Mouse (Mus musculus) midbrain, embryonic 13.5 days (tissue): ENCODE measurements around the gene S100a4. TPM values are rescaled to one million over a fixed set of nuclear protein-coding genes. Genes with fewer than 3 reads are reported as not detected.

ENCODE experiments used
- ATAC-seq: fragments of 200-750 bp; cut with Nextera tagmentation; 2 replicates; pipeline ENCODE4 v1.8.0; 2017; ENCODE audit warnings: mild to moderate bottlenecking, moderate TSS enrichment, moderate library complexity
- H3K27ac ChIP-seq: fragments of 300-500 bp; sonication (generic); 2 replicates; pipeline ENCODE4 v1.5.1; 2015; ENCODE audit warnings: inconsistent platforms, mild to moderate bottlenecking, moderate library complexity
- H3K27me3 ChIP-seq: fragments of 300-500 bp; sonication (generic); 2 replicates; pipeline ENCODE4 v1.6.1; 2015; ENCODE audit warnings: mild to moderate bottlenecking, inconsistent platforms
- H3K36me3 ChIP-seq: fragments of 300-500 bp; sonication (generic); 2 replicates; pipeline ENCODE4 v1.6.1; 2015; ENCODE audit warnings: mild to moderate bottlenecking, inconsistent platforms
- H3K4me1 ChIP-seq: fragments of 300-500 bp; sonication (generic); replicated peaks from 2 replicates; pipeline ENCODE4 v1.6.1; 2015; ENCODE audit warnings: inconsistent platforms
- H3K4me2 ChIP-seq: fragments of 300-500 bp; sonication (generic); replicated peaks from 2 replicates; pipeline ENCODE4 v1.6.1; 2015; ENCODE audit warnings: moderate library complexity, mild to moderate bottlenecking, inconsistent platforms
- H3K4me3 ChIP-seq: fragments of 300-500 bp; sonication (generic); replicated peaks from 2 replicates; pipeline ENCODE4 v1.5.1; 2015; ENCODE audit warnings: mild to moderate bottlenecking, inconsistent platforms
- H3K9ac ChIP-seq: fragments of 300-500 bp; sonication (generic); replicated peaks from 2 replicates; pipeline ENCODE4 v1.6.1; 2015; ENCODE audit warnings: mild to moderate bottlenecking, inconsistent platforms
- H3K9me3 ChIP-seq: fragments of 300-500 bp; sonication (generic); 2 replicates; pipeline ENCODE4 v1.6.1; 2016; ENCODE audit warnings: mild to moderate bottlenecking, inconsistent platforms
- WGBS: fragments of 180-500 bp; shearing (Covaris S2); methylation state at CpG from one replicate; pipeline ENCODE4 v1.1.7; 2015; 5-methylcytosine and 5-hydroxymethylcytosine counted together
- polyA plus RNA-seq: library from polyadenylated mRNA; unstranded; fragments of >200 nt; fragmentation: Nextera tagmentation; extraction: Ambion mirVana; gene quantifications from 2 replicates; pipeline ENCODE4 v1.2.1, GENCODE M21; 2015

The S100a4 gene
- polyA plus RNA-seq, 1 experiment from 2014 or later, result 0.83 TPM

DNA sequence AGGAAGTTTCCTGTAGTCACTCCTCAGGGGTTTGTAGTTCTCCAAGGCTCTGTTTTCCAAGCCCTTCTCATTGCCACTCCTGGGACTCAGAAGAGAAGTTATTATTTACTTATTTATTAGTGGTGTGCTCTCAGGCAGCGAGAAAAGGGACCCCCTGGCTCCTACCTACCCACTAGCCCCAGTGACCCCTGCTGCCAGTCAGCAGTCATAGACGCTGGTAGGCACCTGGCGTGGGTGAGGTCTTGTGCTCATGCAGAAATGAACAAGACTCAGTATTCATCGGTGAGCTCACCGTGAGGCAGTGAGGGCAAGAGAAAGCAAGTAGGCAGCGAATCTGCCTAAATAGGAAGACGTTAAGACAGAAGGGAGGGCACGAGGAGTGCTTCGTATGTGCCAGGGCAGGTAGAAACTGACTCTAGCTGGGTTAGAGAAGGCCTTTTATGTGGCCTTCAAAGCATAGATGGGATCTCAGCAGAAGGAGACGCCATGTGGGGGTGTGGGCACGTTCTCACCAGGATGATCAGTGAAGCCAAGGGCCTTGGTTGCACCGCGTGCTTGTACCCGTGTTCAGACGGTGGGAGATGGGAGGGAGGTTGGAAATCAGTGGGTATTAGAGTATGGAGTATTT lies 17.4 kb upstream of the S100a4 start:
- Histone ChIP-seq H3K36me3 (no peaks in the 10 kb centered on the region), H3K9me3 (no peaks in the 10 kb centered on the region), H3K4me3 (no peak overlapping the region), H3K27ac (no peak overlapping the region), H3K4me1 (no peaks in the 10 kb centered on the region; the same call in 1 of the 2 replicates), H3K4me2 (no peak overlapping the region), H3K9ac (no peak overlapping the region), H3K27me3 (no peaks in the 10 kb centered on the region)
- no peak for ATAC-seq
- WGBS, result 87% methylated on average over 15 of the region's 15 CpGs

DNA sequence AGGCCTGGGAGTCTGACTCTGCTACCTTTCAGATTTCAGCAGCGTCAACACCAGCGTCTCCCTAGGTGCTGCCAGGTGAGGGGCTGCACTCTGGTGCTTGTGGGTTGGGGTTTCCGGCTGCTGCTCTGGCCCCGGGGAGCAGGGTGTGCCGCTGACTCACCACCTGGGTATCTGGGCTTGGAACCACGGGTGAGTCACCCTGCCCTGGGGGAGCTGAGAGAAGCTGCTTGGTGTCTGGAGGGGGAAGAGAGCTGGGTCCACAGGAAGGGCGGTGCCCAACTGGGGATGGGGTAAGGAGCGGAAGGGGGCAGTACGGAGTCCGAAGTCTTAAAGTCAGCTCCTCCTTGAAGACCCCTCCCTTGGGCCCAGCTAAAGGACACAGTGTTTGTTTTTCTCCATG lies 16.7 kb upstream of the S100a4 start:
- Histone ChIP-seq H3K36me3 (no peaks in the 10 kb centered on the region), H3K27me3 (no peaks in the 10 kb centered on the region), H3K4me2 (no peak overlapping the region), H3K4me3 (no peak overlapping the region), H3K4me1 (no peaks in the 10 kb centered on the region; the same call in 1 of the 2 replicates), H3K9ac (no peak overlapping the region), H3K27ac (no peak overlapping the region), H3K9me3 (no peaks in the 10 kb centered on the region)
- no peak for ATAC-seq
- WGBS, result 74% methylated on average over 10 of the region's 10 CpGs

DNA sequence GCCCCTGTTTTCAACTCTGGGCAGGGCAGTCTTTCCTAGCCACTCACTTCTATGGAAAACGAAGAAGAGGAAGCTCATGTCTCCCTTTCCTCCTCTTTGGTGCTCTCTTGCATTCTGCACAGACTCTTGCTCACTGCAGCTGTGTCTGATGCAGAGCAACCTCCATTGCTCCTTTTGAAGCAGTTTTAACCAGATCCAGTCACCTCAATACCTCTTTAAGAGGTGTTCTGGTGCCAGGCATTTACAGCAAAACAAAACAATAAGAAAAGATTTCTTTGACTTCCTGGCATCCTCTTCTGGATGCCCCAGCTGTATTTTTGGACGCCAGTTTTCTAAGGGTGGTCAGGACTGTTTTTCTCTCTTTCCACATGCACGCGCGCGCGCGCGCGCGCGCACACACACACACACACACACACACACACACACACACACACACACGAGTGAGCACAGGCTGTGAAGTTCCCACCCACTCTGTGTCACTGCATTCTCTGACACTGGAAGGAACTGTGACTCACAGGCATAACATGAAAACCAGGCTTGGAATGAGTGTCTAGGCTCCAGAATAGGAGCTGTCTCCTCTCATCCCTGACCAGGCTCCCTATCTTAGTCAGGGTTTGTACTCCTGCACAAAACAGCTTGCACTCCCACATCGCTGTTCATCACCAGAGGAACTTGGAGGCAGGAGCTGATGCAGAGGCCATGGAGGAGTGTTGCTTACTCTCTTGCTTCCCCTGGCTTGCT lies 16.0 kb upstream of the S100a4 start:
- no peaks in the 10 kb centered on the region for H3K27me3 ChIP-seq
- ATAC-seq, result no peak
- no peaks in the 10 kb centered on the region for H3K9me3 ChIP-seq
- WGBS, result 90% methylated on average over 14 of the region's 14 CpGs
- no peak overlapping the region for H3K27ac ChIP-seq
- no peak overlapping the region for H3K9ac ChIP-seq
- H3K4me3 ChIP-seq, result no peak overlapping the region
- no peaks in the 10 kb centered on the region; the same call in 1 of the 2 replicates for H3K4me1 ChIP-seq
- no peak overlapping the region for H3K4me2 ChIP-seq
- no peaks in the 10 kb centered on the region for H3K36me3 ChIP-seq

DNA sequence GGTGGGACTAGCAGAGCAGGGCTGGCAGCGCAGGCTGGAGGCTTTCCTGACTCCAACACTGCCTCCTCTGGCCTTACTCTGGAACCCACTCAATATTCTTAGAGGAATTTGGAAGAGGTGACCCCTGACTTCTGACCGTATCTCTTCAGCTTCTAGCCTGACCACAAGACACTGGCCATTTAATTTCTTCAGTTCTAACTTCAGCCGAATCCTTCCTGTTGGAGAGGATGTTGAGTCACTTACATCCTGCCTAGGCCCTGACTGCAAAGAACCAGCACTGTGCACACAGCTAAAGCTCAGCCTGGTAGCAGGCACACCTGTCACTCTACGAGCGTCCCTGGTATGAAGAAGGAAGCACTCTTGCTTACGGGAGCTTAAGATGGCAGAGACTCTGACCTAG lies 14.2 kb upstream of the S100a4 start:
- Histone ChIP-seq H3K9ac (no peak overlapping the region), H3K36me3 (no peaks in the 10 kb centered on the region), H3K27me3 (no peaks in the 10 kb centered on the region), H3K4me3 (no peak overlapping the region), H3K4me2 (no peak overlapping the region), H3K4me1 (no peaks in the 10 kb centered on the region), H3K9me3 (no peaks in the 10 kb centered on the region), H3K27ac (no peak overlapping the region)
- ATAC-seq, result no peak
- 90% methylated on average over 6 of the region's 6 CpGs for WGBS

DNA sequence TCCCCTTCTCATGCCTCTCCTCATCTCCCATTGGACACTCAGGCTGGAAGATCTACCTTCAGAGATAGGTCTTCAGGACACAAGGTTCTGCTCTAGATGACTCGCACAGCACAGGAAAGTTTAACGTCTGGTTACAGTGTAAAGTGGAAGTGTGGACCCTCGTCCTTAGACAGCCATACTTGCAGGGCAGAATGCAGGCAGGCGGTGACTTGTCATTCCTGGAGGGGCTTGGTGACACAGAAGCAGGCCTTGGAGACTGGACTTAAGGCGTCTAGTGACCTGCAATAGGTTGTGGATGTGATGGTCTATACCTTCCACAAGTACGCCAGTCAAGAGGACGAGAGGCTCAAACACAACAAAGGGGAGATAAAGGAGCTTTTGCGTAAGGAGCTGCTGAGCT lies 13.6 kb upstream of the S100a4 start, which contains the start of gene S100a2:
TSS of gene S100a2 (plus strand) at position 301 of the 400 bp plus-strand sequence.
- Histone ChIP-seq H3K9me3 (no peaks in the 10 kb centered on the region), H3K4me1 (no peaks in the 10 kb centered on the region), H3K27ac (no peak within 1 kb of the TSS), H3K4me2 (no peak within 1 kb of the TSS), H3K27me3 (no peaks in the 10 kb centered on the region), H3K4me3 (no peak within 1 kb of the TSS), H3K9ac (no peak within 1 kb of the TSS), H3K36me3 (no peaks in the 10 kb centered on the region)
- WGBS, result 86% methylated on average over 8 of the region's 8 CpGs
- ATAC-seq, result no peak

DNA sequence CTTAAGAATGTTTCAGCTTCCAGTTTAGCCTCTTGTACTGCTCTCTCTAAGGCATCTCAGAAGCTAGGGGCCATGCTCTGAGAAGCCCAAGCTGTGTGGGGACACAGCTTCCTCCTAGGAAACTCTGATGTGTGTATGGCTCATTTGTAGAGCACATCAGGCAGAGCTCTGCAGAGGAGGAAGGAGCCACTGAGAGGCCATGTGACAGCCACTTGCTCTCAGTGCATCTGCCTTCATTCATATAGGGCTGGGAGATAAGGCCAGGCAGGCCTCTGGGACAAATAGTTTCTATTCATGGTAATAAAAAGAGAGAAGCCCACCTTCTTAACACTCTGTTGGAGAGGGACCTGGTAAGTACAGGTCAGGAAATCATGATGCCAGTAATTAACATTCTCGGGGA lies 9.1 kb upstream of the S100a4 start:
- Histone ChIP-seq H3K4me3 (no peak overlapping the region), H3K4me2 (no peak overlapping the region), H3K9me3 (no peaks in the 10 kb centered on the region), H3K27me3 (no peaks in the 10 kb centered on the region), H3K27ac (no peak overlapping the region), H3K36me3 (no peaks in the 10 kb centered on the region), H3K4me1 (no peaks in the 10 kb centered on the region), H3K9ac (no peak overlapping the region)
- WGBS, result 86% methylated on average over 1 of the region's 1 CpGs
- no peak for ATAC-seq

DNA sequence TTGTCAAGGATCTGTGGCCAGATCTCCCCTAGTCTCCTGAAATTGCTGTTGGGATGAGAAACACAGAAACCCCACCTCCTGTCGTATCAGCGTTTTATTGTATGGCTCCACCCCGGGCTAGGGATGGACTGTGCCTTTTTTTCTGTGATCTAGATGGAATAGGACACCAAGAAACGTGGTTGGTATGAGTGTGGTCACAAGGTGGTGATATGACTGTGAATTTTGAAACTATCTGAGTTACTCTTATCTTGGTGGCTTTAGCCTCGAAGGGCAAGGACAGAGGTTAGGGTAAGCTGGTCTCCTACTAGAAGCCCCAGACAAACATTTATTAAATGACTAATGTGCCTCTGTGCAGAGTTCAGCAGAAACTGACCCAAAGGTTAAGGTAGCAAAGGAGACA lies 8.0 kb upstream of the S100a4 start:
- no peak for ATAC-seq
- H3K4me1 ChIP-seq, result no peaks in the 10 kb centered on the region
- no peak overlapping the region for H3K27ac ChIP-seq
- H3K27me3 ChIP-seq, result no peaks in the 10 kb centered on the region
- WGBS, result 78% methylated on average over 5 of the region's 5 CpGs
- no peak overlapping the region for H3K4me3 ChIP-seq
- H3K9me3 ChIP-seq, result no peaks in the 10 kb centered on the region
- no peaks in the 10 kb centered on the region for H3K36me3 ChIP-seq
- no peak overlapping the region for H3K9ac ChIP-seq
- no peak overlapping the region for H3K4me2 ChIP-seq

DNA sequence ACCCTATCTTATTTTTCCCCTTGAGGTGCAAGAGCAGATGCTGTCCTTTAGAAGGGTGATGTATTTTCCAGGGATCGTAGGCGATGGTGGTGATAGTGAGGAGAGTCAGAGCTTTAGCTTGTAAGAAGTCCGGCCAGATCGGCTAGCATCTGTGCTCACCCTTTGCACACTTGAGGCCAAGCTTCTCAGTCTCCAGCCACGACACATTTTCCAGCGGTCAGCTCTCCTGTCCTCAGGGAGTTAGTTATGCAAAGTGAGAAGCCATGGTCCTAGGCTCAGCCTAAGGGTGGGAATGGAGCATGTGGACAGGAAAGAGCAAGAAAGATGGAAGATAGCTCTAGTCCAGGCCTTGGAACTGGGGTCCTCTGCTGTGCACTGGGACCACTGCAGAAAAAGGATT lies 6.8 kb upstream of the S100a4 start:
- no peak overlapping the region for H3K9ac ChIP-seq
- H3K4me3 ChIP-seq, result no peak overlapping the region
- no peak overlapping the region for H3K27ac ChIP-seq
- no peaks in the 10 kb centered on the region for H3K9me3 ChIP-seq
- WGBS, result 91% methylated on average over 6 of the region's 6 CpGs
- H3K36me3 ChIP-seq, result no peaks in the 10 kb centered on the region
- no peaks in the 10 kb centered on the region for H3K27me3 ChIP-seq
- no peak for ATAC-seq
- no peak overlapping the region for H3K4me2 ChIP-seq
- H3K4me1 ChIP-seq, result no peaks in the 10 kb centered on the region

DNA sequence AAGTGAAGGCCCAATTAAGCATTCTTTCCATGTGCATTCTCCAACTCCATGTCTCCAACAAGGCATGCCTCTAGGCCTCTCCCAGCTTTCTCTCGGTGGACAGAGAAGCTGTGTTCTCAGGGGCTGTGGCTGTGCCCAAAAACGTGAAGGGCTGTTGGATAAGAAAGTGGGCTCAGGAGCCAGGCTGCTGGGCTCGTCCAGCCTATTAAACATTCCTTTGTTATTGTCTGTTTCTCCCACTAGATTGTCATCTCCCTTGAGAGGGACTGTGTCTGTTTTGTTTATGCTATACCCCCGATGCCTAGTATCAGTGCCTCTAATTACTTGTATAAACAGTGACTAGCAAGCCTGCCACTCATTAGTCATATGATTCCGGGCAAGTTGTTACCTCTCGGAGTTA lies 5.8 kb upstream of the S100a4 start:
- no peak overlapping the region for H3K4me3 ChIP-seq
- no peaks in the 10 kb centered on the region for H3K4me1 ChIP-seq
- no peak overlapping the region for H3K27ac ChIP-seq
- no peak for ATAC-seq
- no peak overlapping the region for H3K9ac ChIP-seq
- no peaks in the 10 kb centered on the region for H3K36me3 ChIP-seq
- H3K9me3 ChIP-seq, result no peaks in the 10 kb centered on the region
- no peaks in the 10 kb centered on the region for H3K27me3 ChIP-seq
- WGBS, result 67% methylated on average over 6 of the region's 6 CpGs
- H3K4me2 ChIP-seq, result no peak overlapping the region

DNA sequence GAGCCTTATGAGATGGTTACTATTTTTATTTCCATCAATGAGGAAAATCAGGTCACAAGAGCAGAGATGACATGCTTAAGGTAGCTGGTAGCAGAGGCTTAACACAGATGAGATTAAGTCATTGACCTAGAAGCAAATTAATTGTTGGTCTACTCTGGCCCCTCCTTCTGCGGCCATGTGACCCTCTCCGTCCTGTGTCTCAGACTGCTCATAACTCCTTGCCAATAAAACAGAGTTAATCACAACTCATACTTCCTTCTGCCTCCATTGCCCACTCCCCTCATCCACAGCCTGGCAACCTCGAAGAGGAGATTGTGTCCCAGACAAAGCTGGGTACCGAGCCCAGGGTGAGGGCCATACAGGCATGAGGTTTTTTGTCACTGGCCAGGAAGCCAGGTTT lies 5.4 kb upstream of the S100a4 start:
- H3K4me2 ChIP-seq, result no peak overlapping the region
- H3K9ac ChIP-seq, result no peak overlapping the region
- no peaks in the 10 kb centered on the region for H3K9me3 ChIP-seq
- H3K27me3 ChIP-seq, result no peaks in the 10 kb centered on the region
- WGBS, result 75% methylated on average over 4 of the region's 4 CpGs
- H3K4me1 ChIP-seq, result no peaks in the 10 kb centered on the region
- no peak overlapping the region for H3K27ac ChIP-seq
- H3K4me3 ChIP-seq, result no peak overlapping the region
- H3K36me3 ChIP-seq, result no peaks in the 10 kb centered on the region
- ATAC-seq, result no peak

DNA sequence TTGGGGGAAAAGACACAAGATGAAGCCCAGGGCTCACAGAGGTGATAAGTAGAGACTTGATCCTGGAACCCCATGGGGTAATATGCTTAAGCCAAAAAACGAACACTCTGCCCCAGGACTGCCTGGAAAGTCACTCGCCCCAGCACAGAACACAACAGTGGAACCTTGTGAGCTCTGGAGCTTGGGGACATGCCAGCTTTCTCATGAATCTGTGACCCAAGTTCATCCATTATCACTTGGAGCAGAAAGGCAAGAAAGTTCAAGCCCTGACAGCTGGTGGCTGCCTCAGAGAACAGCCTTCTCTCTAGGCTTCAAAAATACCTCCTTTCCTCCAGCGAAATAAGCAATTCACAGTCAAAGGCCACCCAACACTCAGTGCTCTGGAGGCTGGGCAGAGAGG lies 4.2 kb upstream of the S100a4 start:
- Histone ChIP-seq H3K4me3 (no peak overlapping the region), H3K9ac (no peak overlapping the region), H3K27ac (no peak overlapping the region), H3K9me3 (no peaks in the 10 kb centered on the region), H3K36me3 (no peaks in the 10 kb centered on the region), H3K27me3 (no peaks in the 10 kb centered on the region), H3K4me1 (no peaks in the 10 kb centered on the region), H3K4me2 (no peak overlapping the region)
- no peak for ATAC-seq
- 83% methylated on average over 3 of the region's 3 CpGs for WGBS

DNA sequence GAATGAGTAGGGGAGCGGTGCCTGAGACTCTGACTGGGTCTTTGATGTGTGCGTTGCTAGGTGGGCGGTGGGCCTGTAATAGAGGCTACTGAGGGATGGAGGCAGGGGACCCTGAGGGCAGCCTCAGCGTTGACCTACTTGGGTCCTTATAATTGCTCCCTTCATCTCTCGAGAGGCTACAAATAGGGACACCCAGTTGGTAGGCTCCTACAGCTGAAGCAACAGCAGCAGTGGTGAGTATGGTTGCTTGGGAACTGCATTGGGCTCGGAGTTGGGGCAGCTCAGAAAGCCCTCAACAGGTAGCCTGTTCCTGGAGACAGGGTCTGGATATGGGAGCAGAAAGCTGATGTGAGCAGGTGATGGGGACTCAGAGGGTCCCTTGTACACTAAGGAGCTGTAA lies 3.5 kb upstream of the S100a4 start:
- Histone ChIP-seq H3K27ac (no peak overlapping the region), H3K9me3 (no peaks in the 10 kb centered on the region), H3K9ac (no peak overlapping the region), H3K4me1 (no peaks in the 10 kb centered on the region), H3K27me3 (no peaks in the 10 kb centered on the region), H3K4me2 (no peak overlapping the region), H3K36me3 (no peaks in the 10 kb centered on the region), H3K4me3 (no peak overlapping the region)
- no peak for ATAC-seq
- 94% methylated on average over 6 of the region's 6 CpGs for WGBS
